Mouse (Mus musculus) brown adipose tissue, adult 24 weeks (tissue): ENCODE data around the gene Foxred1. TPM values are rescaled to one million over a fixed set of nuclear protein-coding genes. Genes with fewer than 3 reads are reported as not detected.

Source experiments
- H3K27ac ChIP-seq: fragments of 200-500 bp; replicated peaks from 2 replicates; pipeline ENCODE4 v1.5.1; 2012; ENCODE audit warnings: low read depth, mild to moderate bottlenecking, low read length
- H3K4me1 ChIP-seq: fragments of 200-500 bp; 2 replicates; pipeline ENCODE4 v1.6.1; 2012; ENCODE audit warnings: low read length, mixed read lengths; ENCODE audit not compliant: control insufficient read depth, insufficient read depth, insufficient read length
- H3K4me3 ChIP-seq: fragments of 200-500 bp; 2 replicates; pipeline ENCODE4 v1.5.1; 2012; ENCODE audit warnings: low read depth, mild to moderate bottlenecking, low read length, moderate library complexity; ENCODE audit not compliant: insufficient read depth
- polyA plus RNA-seq: library from polyadenylated mRNA; stranded (reverse); fragments of >200 nt; gene quantifications from 2 replicates; pipeline ENCODE4 v1.2.4, GENCODE M21; 2012; ENCODE audit not compliant: missing spikeins, insufficient read depth, insufficient read length

Gene Foxred1
- polyA plus RNA-seq, 1 experiment = 95.2 TPM

DNA sequence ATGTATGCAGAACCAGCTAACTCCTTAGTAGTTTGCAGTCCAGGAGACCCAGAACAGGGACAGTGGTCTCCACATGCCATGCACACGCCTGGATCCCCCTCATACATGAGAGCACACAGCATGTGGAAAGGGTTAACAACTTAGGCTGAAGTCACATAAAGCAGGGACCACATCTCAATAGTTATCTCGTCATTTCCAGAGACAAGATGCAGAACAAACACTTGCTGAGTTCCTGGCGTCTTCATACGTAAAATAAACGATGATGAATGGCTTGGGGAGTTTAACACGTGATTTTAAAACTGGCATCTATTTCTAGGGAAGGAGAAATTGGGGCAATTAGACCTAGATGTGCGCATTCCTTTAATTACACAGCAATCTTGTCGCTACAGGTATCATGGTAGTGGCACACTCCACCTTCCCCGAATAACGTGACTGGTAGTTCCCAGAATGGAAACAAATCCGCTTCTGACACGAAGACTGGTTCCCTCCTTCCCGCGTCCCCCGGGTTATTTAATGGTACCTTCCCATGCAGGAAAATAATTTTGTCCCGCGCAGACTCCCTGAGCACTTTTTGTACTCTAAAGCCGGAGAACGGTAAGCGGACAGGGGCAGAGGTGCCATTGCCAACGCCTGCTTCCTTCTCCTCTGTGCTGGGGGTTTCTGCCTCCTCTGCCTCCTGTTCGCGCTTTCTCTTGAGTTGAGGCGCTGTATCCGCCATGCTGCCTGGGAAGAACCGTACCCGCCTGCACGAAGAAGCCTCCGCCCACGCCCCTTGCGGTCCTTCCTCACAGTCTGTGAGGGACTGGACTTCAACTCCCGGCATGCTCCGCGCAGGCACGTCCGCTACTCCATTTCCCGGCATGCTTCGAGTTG, 35.4 kb downstream of the Foxred1 start, which contains the start of gene Dcps:
TSS of gene Dcps (minus strand) at position 811 of the 873 bp plus-strand sequence.
- Histone ChIP-seq H3K27ac (peak within 1 kb of the TSS; percentile 88), H3K4me3 (peak within 1 kb of the TSS; percentile 80), H3K4me1 (peaks cover 3% of the 10 kb centered on the region; the same call in 1 of the 2 replicates)

DNA sequence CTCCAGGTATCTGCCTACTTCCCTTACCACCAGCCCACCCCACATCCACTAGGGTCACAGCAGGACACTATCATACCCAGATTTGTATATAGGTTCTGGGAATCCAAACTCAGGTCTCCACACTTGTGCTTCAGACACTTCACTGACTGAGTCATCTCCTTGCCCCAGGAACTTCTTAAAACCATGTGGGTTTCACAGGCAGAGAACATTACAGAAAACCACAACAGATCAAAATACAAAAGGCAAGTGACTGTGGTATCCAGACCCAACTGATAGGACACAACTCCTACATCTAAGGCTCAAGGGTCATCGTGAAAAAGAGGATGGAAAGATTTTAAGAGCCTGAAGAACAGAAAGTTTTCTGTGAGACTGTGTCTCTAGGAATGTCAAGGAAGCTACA, 37.5 kb downstream of the Foxred1 start:
- H3K4me3 ChIP-seq = no peak overlapping the region
- no peak overlapping the region for H3K27ac ChIP-seq
- peaks cover 3% of the 10 kb centered on the region; the same call in 1 of the 2 replicates for H3K4me1 ChIP-seq

GRCm38 (mm10) chr9:35170071-35170470, 40.8 kb downstream of the Foxred1 start:
- H3K27ac ChIP-seq = no peak overlapping the region
- peaks cover 1% of the 10 kb centered on the region; the same call in 1 of the 2 replicates for H3K4me1 ChIP-seq
- H3K4me3 ChIP-seq = no peak overlapping the region

- Histone ChIP-seq H3K27ac (peak overlapping the region; percentile 29; the same call in 1 of the 2 replicates), H3K4me1 (0 out of 2 replicates have a peak, but pooled peaks cover 3% of the 10 kb centered on the region), H3K4me3 (no peak overlapping the region)
These were observed 43.8 kb downstream of the Foxred1 start for GRCm38 (mm10) chr9:35166798-35167635.

DNA sequence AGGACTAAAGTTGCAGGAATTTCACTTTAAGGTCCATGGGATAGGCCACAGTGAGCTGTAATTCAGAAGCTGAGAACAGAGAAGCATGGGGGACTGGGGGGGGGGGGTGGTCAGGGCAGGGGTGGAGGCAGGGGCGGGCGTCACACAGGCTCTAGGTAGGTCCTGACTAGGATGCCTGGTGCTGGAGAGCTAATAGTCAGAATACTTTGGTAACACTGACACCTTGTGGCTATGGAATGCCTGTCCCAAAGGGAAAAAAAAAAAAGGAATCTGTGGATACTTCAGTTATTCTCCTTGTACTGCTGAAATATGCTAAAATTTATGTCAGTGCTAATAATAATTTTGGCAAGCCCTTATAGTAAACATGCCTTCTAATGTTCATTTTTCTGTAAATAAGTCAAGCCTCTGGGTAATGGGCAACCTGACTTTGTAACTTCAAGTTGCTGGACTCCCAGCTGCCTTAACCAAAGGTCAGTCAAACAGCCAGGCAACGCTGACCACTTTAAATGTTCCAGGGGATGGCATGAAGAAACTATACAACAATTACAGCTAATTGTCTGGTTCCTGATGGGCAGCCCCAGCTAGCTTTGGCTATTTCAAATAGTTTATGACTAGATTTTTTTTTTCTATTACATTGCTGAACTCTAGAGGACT, 44.6 kb downstream of the Foxred1 start:
- Histone ChIP-seq H3K27ac (no peak overlapping the region), H3K4me1 (0 out of 2 replicates have a peak, but pooled peaks cover 5% of the 10 kb centered on the region), H3K4me3 (no peak overlapping the region)

DNA sequence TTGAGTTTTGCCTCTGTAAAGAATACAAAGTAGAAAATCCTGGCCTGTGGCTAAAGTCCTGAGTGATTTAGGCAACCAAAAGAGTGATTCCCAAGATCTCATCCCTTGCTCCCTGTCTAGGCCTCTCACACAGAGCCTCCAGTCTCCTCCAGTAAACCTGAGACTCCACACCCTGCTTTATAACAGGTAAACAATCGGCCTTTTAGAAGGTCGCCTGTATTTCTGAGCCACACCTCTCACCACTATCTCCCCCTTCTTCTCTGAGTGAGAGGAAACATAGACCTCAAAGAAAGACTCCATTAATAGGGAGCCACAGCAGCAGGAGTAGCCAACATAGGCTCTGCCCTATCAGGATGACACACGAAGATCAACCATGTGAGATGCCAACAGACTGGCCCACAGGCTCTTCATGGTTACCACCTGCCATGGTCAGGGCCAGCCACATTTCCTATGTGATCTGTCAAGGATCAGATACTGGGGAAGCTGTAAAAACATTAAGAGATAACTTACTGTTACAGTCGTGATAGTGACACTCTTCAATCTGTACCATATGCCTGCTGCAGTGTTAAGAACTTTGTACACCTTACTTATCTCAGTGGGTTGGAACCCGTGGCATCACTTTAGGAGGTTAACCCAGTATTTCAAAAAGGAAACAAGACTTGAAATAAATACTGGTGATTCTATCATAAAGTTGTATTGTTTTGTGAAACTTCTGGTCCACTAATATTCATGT, 46.5 kb downstream of the Foxred1 start:
- Histone ChIP-seq H3K27ac (no peak overlapping the region), H3K4me1 (0 out of 2 replicates have a peak, but pooled peaks cover 5% of the 10 kb centered on the region), H3K4me3 (no peak overlapping the region)

DNA sequence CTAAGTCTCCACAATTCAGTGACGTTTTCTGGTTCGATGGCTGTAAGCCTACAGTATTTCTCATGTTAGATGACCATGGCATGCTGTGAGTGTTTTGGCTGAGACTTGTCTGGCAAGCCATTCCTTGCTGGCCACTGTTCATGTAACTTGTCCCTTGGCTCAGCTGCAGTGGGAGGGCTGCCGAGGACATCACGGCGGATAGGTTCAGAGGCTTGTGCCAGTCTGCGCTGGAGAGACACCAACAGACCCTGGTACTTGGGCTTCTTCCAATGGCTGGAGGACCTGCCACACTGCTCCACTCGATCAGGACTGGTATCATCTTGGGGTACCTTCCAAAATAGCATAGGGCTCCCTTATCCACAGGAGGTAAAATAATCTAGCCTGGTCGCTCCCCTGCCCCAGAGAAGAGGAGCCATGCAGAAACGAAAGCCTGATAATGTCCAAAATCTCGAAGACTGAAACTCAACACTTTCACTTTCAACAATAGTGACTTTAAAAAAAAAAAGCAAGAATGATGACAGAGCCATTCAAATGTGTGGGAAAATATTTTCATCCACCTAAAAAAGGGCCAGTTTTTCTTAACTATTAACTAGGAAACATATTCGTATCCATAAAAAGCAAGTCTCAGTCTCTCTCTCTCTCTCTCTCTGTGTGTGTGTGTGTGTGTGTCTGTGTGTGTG, 47.7 kb downstream of the Foxred1 start:
- H3K4me1 ChIP-seq = 0 out of 2 replicates have a peak, but pooled peaks cover 5% of the 10 kb centered on the region
- peak overlapping the region; percentile 34 for H3K4me3 ChIP-seq
- H3K27ac ChIP-seq = peak overlapping the region; percentile 32; the same call in 1 of the 2 replicates

- H3K27ac ChIP-seq = no peak overlapping the region
These were observed 49.1 kb downstream of the Foxred1 start for GRCm38 (mm10) chr9:35161721-35162120.

DNA sequence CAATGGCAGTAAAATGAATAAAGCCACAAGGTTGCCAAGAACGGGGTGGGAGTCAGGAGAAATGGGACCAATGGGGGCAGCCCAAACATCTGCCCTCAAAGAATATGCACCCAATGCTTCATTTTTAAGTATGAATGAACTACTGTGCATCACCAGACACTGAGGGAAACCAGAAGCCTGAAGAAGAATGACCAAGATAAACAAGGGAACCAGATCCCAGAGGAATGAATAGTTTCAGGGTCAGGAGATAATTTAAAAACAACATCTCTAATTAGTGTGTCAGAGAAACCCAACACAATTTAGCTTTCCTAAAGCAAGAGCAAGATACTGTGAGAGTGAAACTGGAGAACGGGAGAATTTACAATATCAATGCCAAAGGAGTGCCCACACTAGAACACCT, 50.2 kb downstream of the Foxred1 start:
- Histone ChIP-seq H3K27ac (no peak overlapping the region), H3K4me1 (peaks cover 9% of the 10 kb centered on the region; the same call in 1 of the 2 replicates), H3K4me3 (no peak overlapping the region)

More at GRCm38 (mm10) chr9:35161721-35162120, 49.1 kb downstream of the Foxred1 start:
- Histone ChIP-seq H3K4me1 (peaks cover 7% of the 10 kb centered on the region; the same call in 1 of the 2 replicates), H3K4me3 (no peak overlapping the region)

DNA sequence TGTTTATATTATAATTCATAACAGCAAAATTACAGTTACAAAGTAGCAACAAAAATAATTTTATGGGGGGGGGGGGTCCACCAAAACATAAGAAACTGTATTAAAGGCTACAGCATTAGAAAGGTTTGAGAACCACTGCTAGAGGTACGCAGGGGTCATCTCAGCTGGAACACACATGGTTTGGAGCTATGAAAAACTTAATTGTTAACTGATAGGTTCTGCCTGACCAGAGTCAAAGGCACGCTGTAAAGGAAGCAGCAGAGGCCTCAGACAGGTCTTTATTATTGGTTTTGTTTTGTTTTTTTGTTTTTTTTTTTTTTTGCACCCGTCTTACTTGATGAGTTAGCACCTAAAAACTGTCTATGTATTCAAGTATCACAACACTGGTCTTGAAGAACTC, 52.4 kb downstream of the Foxred1 start:
- H3K4me3 ChIP-seq = no peak overlapping the region
- H3K4me1 ChIP-seq = peaks cover 9% of the 10 kb centered on the region; the same call in 1 of the 2 replicates
- no peak overlapping the region for H3K27ac ChIP-seq

DNA sequence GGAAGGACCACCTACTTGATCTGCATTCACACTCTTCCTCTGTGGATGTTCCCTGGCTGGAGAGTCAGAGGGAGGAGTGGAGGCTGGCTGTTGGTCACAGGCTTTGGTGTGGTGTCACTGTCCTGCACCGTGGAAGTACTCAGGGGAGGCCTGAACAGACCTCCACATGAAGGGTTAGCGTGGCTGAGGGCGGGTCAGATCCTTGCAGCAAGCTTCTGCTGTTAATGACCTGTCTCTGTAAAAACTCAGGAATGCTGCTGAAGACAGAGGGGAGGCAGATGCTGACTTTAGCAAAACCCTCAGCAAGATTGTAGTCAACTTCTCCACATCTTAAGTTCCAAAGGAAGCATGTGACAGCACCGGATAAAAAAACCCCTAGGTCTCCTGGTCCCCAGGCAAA, 54.0 kb downstream of the Foxred1 start:
- peaks cover 6% of the 10 kb centered on the region; the same call in 1 of the 2 replicates for H3K4me1 ChIP-seq
- no peak overlapping the region for H3K27ac ChIP-seq
- no peak overlapping the region for H3K4me3 ChIP-seq

DNA sequence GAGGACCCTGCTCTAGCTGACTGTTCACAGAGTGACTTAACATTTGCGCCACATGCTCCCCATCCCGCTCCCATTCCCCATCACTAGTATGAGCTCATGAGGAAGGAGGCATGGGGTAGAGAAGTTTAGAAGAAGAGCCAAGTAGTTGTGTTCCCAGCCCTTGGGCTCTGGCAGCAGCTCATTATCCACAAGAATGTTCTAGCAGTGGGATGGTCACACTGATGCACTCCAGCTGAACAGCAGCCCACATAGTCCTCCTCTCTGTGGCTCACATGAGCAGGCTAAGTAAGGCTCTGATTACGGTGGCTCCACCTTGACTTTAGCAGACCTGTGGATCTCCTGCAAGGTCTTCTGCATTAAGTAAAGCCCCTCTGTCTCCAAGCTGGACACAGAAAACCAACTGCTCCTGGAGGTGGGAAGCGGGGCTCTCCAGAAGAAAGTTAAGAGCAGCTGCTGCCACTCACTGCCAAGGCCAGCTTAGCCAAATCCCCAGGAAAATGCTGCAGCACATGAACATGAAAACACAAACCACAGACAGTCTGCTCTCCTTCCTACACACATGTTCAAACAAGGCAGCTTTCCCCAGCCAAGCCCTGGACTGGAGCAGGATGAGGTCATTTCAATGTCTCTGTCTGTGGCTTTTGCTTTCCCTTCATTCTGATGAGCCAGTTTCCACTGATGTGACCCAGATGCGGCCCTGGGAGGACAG, 54.7 kb downstream of the Foxred1 start:
- peaks cover 4% of the 10 kb centered on the region; the same call in 1 of the 2 replicates for H3K4me1 ChIP-seq

More for the DNA sequence above, 54.7 kb downstream of the Foxred1 start:
- Histone ChIP-seq H3K4me3 (no peak overlapping the region), H3K27ac (no peak overlapping the region)
